Mouse (Mus musculus) mouse embryonic stem cell (cell line): ENCODE data around the gene Mthfsd.

ENCODE experiments used
- in situ Hi-C, 2 experiments: fragments of 300-500 bp; cut with MboI; formaldehyde crosslinking; loops; 1 replicate in 1 of 2; 3 replicates in 1 of 2; pipeline ENCODE4 v1.14.3; 2019 to 2020; ENCODE audit warnings: low sequenced_read_pairs in 2 of 2, low pct_unique_long_range_greater_than_20kb in 1 of 2, mixed read lengths in 1 of 2; ENCODE audit not compliant: unreplicated experiment in 1 of 2

Gene Mthfsd

DNA sequence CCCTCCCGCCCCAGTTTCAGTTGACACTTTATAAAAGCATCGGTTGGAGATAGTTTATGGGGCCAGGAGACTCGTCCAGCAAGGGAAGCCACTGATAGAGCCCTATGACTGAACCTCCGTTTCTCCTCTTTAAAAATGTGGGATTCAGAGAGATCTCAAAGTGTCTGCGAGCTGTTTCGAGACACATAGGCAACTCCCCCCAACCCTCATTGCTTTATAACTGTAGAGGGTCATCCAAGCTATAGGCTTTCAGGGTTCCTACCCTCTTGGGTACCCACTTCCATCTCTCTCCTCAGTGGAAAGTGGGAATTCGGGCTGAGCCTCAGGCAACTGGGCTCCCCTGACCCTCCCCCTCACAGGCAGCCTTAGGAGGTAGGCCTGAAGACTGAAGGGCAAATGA, 26.8 kb downstream of the Mthfsd start:
- in situ Hi-C loops = loop anchor here (5.0 to 10.0 kb wide), 3 partner anchors 36 to 257 kb away; partner anchors contain the start of gene Foxc2 (in 1 of the 2)

DNA sequence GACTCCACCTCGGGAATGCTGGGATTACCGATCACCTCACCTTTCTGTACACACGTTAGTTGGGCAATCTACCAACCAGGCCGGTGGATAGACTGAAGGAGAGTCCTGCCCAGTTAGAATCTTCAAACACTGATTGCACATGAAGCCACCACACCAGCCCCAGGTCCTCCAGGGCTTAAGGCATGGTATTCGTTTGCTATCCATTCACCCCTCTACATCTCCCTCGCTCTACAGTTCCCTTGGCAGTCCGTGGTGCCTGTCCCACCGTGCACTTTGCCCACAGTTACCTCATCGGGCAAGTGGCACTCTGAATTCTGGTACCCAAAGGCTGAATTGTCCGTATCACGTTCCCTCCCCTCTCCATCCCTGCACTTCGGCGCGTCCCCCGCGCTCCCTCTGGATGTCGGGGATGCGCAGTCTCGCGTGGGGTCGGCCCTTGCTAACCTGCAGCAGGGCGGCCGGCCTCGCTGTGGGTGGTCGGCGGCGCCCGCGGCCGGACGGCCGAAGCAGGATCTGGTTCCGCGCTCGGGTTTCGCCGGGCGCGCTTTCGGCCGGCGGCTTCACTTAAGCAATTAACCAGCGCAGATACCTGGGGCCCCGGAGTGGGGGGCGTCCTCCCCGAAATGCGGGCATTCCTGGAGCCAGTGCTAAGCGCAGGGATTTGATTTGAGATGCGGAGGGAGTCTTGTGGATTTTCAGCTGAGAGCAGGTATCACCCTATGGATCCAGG, 27.7 kb downstream of the Mthfsd start:
- in situ Hi-C loops = loop anchor here (5.0 to 10.0 kb wide), 3 partner anchors 37 to 256 kb away; partner anchors contain the start of gene Foxc2 (in 1 of the 2)

GRCm38 (mm10) chr8:121079944-121080343, 28.2 kb downstream of the Mthfsd start:
- in situ Hi-C loops = loop anchor here (5.0 to 10.0 kb wide), 3 partner anchors 37 to 255 kb away; partner anchors contain the start of gene Foxc2 (in 1 of the 2)

- in situ Hi-C loops = no loop called here
Measured at GRCm38 (mm10) chr8:121079201-121079600, 29.0 kb downstream of the Mthfsd start.

DNA sequence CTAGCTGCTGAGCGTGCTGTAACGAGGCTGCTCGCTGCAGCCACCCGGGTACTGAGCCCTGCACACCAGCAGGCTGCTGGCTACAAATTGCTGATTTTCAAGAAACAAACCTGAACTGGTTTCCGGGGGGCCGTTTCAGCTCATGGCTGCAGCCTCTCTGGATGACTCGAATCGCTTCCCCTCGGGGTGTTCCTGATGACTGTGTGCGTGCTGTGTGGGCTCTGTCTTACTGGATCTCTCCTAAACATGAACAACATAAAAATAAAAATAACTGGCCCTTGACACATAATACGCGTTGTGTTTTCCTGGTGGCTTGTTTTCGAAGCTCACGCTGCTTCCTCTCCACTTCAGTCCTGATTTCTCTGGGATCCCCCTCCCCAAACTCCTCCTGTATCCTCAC, 29.5 kb downstream of the Mthfsd start:
- in situ Hi-C loops = no loop called here

DNA sequence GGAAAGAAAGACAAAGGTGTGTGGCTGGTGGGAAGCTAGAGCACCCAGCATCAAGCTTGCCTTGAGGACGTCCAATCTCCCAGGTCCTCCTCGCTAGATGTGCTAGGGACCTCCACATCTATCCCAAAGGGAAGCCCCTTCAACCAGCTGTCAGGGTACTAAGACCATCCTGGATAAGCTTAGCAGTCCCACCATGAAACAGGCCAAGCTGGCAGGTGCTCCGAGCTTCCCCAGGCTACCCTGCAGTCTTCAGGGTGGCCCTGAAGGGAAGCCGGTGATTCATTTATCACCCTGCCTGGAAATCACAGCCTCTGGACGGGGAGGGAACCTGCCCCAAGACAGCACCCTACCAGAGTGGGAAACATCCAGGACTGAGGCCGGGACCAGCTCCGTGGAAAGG, 31.6 kb downstream of the Mthfsd start:
- in situ Hi-C loops = no loop called here

- in situ Hi-C loops = no loop called here
Measured at GRCm38 (mm10) chr8:121075936-121076335, 32.3 kb downstream of the Mthfsd start.

DNA sequence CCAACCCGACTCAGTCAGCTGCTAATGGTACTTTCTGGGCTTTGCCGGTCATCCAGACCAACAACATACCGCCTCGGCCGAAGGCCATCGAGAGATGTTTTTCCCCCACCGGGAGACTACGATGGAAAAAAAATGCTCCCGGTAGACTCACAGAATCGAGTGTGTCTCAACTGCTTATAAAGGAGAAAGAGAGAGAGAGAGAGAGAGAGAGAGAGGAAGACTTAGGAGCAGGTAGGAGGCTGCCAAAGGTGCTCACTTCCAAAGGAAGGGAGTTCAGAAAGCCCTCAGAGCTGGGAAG, 33.4 kb downstream of the Mthfsd start:
- in situ Hi-C loops = no loop called here

DNA sequence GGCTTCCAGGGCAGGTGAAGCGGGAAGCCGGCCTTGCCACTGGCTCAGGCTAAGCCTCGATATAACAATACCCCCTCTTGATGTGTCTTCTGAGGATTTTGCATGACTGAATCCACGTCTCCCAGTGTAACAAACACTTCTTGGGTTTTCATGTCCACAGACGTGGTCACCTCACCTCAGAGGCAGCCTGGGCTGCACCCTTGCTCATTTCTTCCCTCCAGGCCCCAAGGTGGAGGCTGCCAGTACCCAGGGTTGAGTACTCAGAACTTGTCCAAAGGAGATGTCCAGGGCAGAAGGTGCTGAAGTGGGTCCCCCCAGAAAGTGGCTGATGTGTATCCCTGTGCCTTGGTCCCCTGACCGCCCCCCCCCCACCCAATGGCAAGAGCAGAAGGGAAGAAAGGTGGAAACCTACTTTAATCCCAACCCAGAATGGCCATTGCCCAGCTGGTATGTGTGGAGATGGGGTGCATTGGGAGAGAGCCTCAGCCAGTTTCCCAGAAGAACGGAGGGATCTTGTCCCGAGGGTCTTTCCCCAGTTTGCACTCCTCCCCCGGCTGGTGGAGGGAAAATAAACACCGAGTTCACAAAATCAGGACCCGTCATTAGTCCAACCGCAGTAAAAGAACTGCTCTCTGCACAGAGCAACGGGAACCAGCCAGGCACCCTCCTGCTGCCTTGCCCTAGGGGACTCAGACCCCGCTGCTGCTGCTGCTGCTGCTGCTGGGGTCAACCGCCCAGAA, 33.9 kb downstream of the Mthfsd start:
- in situ Hi-C loops = no loop called here

DNA sequence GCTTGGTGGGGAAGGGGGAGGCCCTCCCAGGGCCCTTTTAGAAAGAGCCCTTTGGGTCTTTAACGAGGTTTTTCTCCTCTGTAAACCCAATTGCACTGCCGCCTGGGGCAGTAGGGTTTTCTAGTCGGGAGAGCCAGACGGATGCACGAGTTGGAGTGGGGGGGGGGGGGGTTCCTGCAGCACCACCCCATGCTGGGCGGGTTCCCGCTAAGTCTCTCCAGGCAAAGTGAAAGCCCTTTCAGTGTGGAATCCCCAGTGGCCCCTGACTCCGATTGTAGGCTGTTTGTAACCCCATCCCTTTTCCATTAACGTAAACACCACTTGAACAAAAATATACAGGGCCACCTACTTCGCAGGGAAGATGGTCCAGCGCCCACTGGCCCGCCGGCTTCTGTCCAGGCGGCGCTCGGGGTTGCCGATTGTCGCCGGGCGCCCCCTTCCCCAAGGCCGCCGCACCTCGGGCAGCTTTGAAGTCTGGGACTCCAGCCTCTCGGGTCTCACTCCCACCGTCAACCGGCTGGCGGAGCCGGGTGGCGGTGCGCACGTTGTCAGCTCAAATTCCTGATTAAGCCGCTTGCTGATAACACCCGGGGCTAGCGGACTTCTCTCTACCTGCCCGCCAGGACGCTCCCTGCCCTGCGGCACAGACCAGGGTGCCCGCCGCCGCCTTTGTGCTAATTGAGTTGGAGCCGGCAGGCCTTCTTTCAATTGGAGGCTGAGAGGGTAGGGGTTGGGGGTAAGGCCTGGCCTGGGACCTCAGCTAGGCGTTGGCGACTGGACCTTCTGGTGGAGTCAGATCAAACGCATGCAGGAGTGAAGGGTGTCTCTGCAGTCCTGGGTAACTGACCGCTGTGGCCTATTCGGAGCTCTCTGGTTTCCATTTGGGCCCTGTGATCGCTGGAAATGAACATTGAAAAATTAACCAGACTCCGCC, 34.8 kb downstream of the Mthfsd start:
- in situ Hi-C loops = no loop called here

GRCm38 (mm10) chr8:121072406-121073130, 35.6 kb downstream of the Mthfsd start:
- in situ Hi-C loops = no loop called here

GRCm38 (mm10) chr8:121071454-121071853, 36.7 kb downstream of the Mthfsd start:
- in situ Hi-C loops = no loop called here

- in situ Hi-C loops = no loop called here
Measured at GRCm38 (mm10) chr8:121063649-121064048, 44.5 kb downstream of the Mthfsd start.

- in situ Hi-C loops = no loop called here
Measured at GRCm38 (mm10) chr8:121062521-121062920, 45.7 kb downstream of the Mthfsd start.

DNA sequence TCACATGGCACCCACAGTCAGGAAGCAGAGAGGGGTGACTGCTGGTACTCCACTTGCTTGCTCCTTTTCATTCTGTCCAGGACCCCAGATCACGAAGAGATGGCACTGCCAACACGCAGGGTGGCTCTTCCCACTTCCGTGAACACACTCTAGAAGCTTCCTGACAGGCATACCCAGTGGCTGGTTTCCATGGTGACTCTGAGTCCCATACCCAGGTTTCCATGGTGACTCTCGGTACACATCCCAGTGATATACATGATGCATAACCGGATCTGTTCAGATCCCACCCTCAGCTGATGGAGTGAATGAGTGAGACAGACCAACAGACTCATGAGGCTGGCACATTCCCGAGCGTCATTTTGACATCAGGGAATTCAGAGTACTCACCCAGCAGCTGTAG, 49.1 kb downstream of the Mthfsd start:
- in situ Hi-C loops = no loop called here

DNA sequence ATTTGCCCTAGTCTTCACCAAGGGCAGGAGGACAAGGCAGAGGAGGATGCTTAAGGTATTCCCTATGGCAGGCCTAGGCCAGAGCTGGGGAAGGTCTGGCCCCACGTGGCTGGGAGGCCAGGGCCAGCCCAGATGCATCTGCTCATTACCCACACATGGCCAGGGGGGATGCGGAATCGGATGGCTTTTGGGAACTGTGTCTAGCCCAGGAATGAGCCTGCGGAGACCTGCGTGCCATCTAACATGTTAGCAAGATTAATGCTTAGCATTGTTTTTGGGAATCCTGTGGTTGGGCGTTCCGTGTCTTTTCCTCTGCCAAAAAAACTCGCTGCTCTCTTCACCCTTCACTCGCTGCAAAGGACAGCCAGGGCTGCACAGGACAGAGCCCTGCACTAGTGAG, 50.1 kb downstream of the Mthfsd start:
- in situ Hi-C loops = no loop called here

DNA sequence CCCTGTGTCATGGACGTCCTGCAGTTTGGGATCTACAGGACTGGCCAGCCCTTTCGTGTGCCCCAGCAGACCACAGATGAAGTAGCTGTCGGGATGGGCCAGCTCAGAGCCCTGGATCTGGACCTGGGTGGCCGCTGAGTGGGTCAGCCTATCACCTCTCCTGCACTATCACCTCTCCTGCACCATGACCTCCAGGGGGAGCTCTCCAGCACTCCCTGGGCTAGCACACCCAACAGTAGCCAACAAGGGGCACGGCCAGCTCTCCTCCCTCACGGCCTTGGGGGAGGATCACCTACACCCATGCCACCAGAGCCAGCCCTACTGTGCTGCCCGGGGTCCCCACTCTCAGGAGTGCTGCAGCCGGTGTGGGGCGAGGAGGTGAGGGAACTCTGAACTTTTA, 60.8 kb downstream of the Mthfsd start:
- in situ Hi-C loops = no loop called here

DNA sequence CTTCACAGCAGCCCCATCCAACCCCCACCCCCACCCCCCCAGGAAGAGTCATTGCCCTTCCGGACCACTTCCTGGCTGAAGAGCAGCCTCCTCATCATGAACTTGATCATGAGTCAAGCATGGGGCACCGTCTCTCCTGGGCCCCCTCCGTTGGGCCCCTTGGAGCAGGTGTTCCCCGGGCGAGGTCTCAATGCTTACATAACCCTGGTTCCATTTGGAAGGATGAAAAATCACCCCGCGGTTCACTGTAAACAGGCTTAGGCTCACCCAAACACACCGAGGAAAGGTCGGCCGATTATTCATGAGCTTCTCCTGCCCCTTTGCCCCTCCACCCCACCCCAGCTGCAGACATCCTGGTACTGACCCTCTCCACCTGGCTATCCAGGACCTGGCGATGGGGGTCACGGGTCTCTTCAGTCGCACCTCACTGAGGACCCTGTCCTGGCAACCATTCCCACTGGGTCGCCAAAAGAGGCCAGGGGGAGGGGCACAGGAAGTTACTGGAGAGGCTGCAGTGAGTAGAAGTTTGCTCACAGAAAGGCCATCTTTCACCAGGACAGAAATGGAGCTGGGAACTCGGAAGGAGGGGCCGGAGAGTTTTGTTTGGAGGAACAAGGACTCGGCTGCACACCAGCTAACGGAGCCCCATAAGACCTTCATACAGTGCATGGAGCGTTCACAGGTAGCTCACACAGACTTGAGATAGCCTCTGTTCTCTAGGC, 64.3 kb downstream of the Mthfsd start:
- in situ Hi-C loops = no loop called here
